Mouse (Mus musculus) embryonic facial prominence, embryonic 13.5 days (tissue): ENCODE measurements around the gene Cmtr1. TPM values are rescaled to one million over a fixed set of nuclear protein-coding genes. Genes with fewer than 3 reads are reported as not detected.

Source experiments
- ATAC-seq: fragments of 200-750 bp; cut with Nextera tagmentation; 2 replicates; pipeline ENCODE4 v1.8.0; 2017; ENCODE audit warnings: low read depth; ENCODE audit not compliant: insufficient number of reproducible peaks, insufficient read depth, low FRiP score, low TSS enrichment
- H3K27ac ChIP-seq: fragments of 300-500 bp; sonication (generic); 2 replicates; pipeline ENCODE4 v1.5.1; 2015; ENCODE audit warnings: moderate library complexity, mild to moderate bottlenecking, inconsistent platforms
- H3K27me3 ChIP-seq: fragments of 300-500 bp; sonication (generic); 2 replicates; pipeline ENCODE4 v1.6.1; 2015; ENCODE audit warnings: mild to moderate bottlenecking, inconsistent platforms
- H3K36me3 ChIP-seq: fragments of 300-500 bp; sonication (generic); 2 replicates; pipeline ENCODE4 v1.6.1; 2015; ENCODE audit warnings: mild to moderate bottlenecking, inconsistent platforms
- H3K4me1 ChIP-seq: fragments of 300-500 bp; sonication (generic); 2 replicates; pipeline ENCODE4 v1.6.1; 2015; ENCODE audit warnings: inconsistent platforms
- H3K4me2 ChIP-seq: fragments of 300-500 bp; sonication (generic); 2 replicates; pipeline ENCODE4 v1.6.1; 2015; ENCODE audit warnings: moderate library complexity, mild to moderate bottlenecking, inconsistent platforms
- H3K4me3 ChIP-seq: fragments of 300-500 bp; sonication (generic); 2 replicates; pipeline ENCODE4 v1.5.1; 2015; ENCODE audit warnings: mild to moderate bottlenecking, inconsistent platforms
- H3K9ac ChIP-seq: fragments of 300-500 bp; sonication (generic); 2 replicates; pipeline ENCODE4 v1.6.1; 2015; ENCODE audit warnings: mild to moderate bottlenecking, inconsistent platforms
- H3K9me3 ChIP-seq: fragments of 300-500 bp; sonication (generic); 2 replicates; pipeline ENCODE4 v1.6.1; 2016; ENCODE audit warnings: inconsistent platforms
- WGBS: fragments of 180-500 bp; shearing (Covaris S2); methylation state at CpG from one replicate; pipeline ENCODE4 v1.1.7; 2015; ENCODE audit warnings: mixed read lengths; 5-methylcytosine and 5-hydroxymethylcytosine counted together
- polyA plus RNA-seq: library from polyadenylated mRNA; unstranded; fragments of >200 nt; fragmentation: Nextera tagmentation; extraction: Ambion mirVana; gene quantifications from 2 replicates; pipeline ENCODE4 v1.2.1, GENCODE M21; 2015

Cmtr1 gene
- polyA plus RNA-seq, 1 experiment from 2014 or later = 126 TPM

DNA sequence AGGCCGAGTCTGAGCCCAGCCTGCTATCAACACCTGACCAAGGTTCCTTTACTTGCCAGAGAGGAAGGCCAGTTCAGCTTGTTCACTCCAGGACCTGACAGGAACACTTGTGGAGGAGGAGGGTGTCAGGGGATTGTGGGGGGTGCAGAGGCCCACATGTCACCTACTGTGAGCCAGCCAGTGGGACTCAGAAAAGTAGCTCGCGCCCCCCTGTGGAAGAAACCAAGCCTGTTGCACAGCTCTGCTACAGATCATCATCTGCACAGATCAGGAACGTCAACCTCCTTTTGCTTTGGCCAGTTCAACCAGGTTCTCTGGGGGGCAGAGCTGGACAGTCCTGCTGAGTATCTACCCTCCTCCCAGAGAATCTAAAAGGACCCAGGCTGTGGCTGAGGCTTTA is 94.1 kb downstream of the Cmtr1 start:
- H3K27ac ChIP-seq = no peak overlapping the region

More for the DNA sequence above, 94.1 kb downstream of the Cmtr1 start:
- Histone ChIP-seq H3K4me1 (peaks cover 17% of the 10 kb centered on the region; the same call in 1 of the 2 replicates), H3K9me3 (no peaks in the 10 kb centered on the region), H3K36me3 (no peaks in the 10 kb centered on the region), H3K27me3 (no peaks in the 10 kb centered on the region), H3K4me3 (no peak overlapping the region), H3K9ac (no peak overlapping the region), H3K4me2 (no peak overlapping the region)
- ATAC-seq = no peak
- WGBS = 55% methylated on average over 4 of the region's 4 CpGs

Other genes starting within 250 kb of the Cmtr1 start
- gene Pim1, start 169.8 kb upstream of the Cmtr1 start, polyA plus RNA-seq = 16.1 and 17.4 TPM in 2 replicates
- not detected in 2 replicates for gene Gm17657, start 111.0 kb upstream of the Cmtr1 start, polyA plus RNA-seq
- gene Tbc1d22b, start 110.8 kb upstream of the Cmtr1 start, polyA plus RNA-seq = 14.8 and 16.4 TPM in 2 replicates
- 1.8 and 2.3 TPM in 2 replicates for gene Tmem217, start 108.2 kb upstream of the Cmtr1 start, polyA plus RNA-seq
- 94.6 and 107 TPM in 2 replicates for gene Rnf8, start 45.8 kb upstream of the Cmtr1 start, polyA plus RNA-seq
- 3.0 and 3.6 TPM in 2 replicates for gene Gm28043, start 45.7 kb upstream of the Cmtr1 start, polyA plus RNA-seq
- gene Ccdc167, start 56.4 kb downstream of the Cmtr1 start, polyA plus RNA-seq = 14.5 and 15.8 TPM in 2 replicates